Mouse (Mus musculus) kidney, adult 2 months (tissue): ENCODE results near the gene Fyn. TPM values are rescaled to one million over a fixed set of nuclear protein-coding genes. Genes with fewer than 3 reads are reported as not detected.

ENCODE experiments used
- DNase-seq: peaks from one replicate; pipeline ENCODE4 v3.0.0; 2021
- H3K27ac ChIP-seq: fragments of 200-500 bp; 2 replicates; pipeline ENCODE4 v1.5.1; 2012; ENCODE audit warnings: low read depth, low read length, control low read depth, inconsistent platforms; ENCODE audit not compliant: insufficient read depth
- H3K27me3 ChIP-seq: fragments of 200-500 bp; replicated peaks from 2 replicates; pipeline ENCODE4 v1.6.1; 2012; ENCODE audit warnings: mild to moderate bottlenecking, moderate library complexity, low read length, inconsistent platforms; ENCODE audit not compliant: control insufficient read depth, insufficient read depth
- H3K36me3 ChIP-seq: fragments of 200-500 bp; 2 replicates; pipeline ENCODE4 v1.6.1; 2012; ENCODE audit warnings: mild to moderate bottlenecking, moderate library complexity, low read length, inconsistent platforms; ENCODE audit not compliant: control insufficient read depth, insufficient read depth
- H3K4me1 ChIP-seq: fragments of 200-500 bp; 2 replicates; pipeline ENCODE4 v1.6.1; 2011; ENCODE audit warnings: low read length; ENCODE audit not compliant: control insufficient read depth, insufficient read depth
- H3K4me3 ChIP-seq: fragments of 200-500 bp; 2 replicates; pipeline ENCODE4 v1.5.1; 2011; ENCODE audit warnings: mild to moderate bottlenecking, low read depth, low read length, control low read depth; ENCODE audit not compliant: insufficient read depth
- CTCF ChIP-seq: fragments of 200-500 bp; conservative IDR thresholded peaks from 2 replicates; pipeline ENCODE4 v1.5.1; 2011; ENCODE audit warnings: low read depth, mild to moderate bottlenecking, control low read depth, low read length, moderate library complexity, mixed read lengths; ENCODE audit not compliant: insufficient read depth, insufficient read length
- POLR2A ChIP-seq: fragments of 200-500 bp; IDR thresholded peaks from one replicate; pipeline ENCODE4 v1.6.1; 2011; ENCODE audit warnings: low read depth, low read length, control low read depth
- WGBS: fragments of 180-500 bp; shearing (Covaris S2); methylation state at CpG from one replicate; pipeline ENCODE4 v1.1.7; 2018; 5-methylcytosine and 5-hydroxymethylcytosine counted together
- polyA plus RNA-seq: library from polyadenylated mRNA; depleted of rRNA; stranded (reverse); fragments of >200 nt; gene quantifications from 2 replicates; pipeline ENCODE4 v1.2.3, GENCODE M21; 2012

Fyn gene
- polyA plus RNA-seq, 1 experiment, result 12.9 TPM

- Histone ChIP-seq H3K27me3 (no peaks in the 10 kb centered on the region), H3K27ac (no peak overlapping the region), H3K36me3 (no peaks in the 10 kb centered on the region), H3K4me1 (no peaks in the 10 kb centered on the region), H3K4me3 (no peak overlapping the region)
- 84% methylated on average over 12 of the region's 12 CpGs for whole genome bisulfite sequencing
- DNase-seq, result no peak
- TF ChIP-seq CTCF, result no peak
- no peak for TF ChIP-seq POLR2A
Observed at GRCm38 (mm10) chr10:39566901-39567300, 198.2 kb downstream of the Fyn start.

- no peak for DNase-seq
- Histone ChIP-seq H3K4me3 (no peak overlapping the region), H3K27me3 (no peaks in the 10 kb centered on the region), H3K27ac (no peak overlapping the region), H3K4me1 (no peaks in the 10 kb centered on the region), H3K36me3 (no peaks in the 10 kb centered on the region)
- 74% methylated on average over 4 of the region's 4 CpGs for WGBS
- TF ChIP-seq CTCF (no peak), POLR2A (no peak)
Observed at GRCm38 (mm10) chr10:39568991-39569390, 200.3 kb downstream of the Fyn start.

- TF ChIP-seq CTCF, result no peak
- no peak for TF ChIP-seq POLR2A
- 65% methylated on average over 7 of the region's 7 CpGs for WGBS
- H3K27ac ChIP-seq, result no peak overlapping the region
- H3K27me3 ChIP-seq, result no peaks in the 10 kb centered on the region
- no peak for DNase-seq
- H3K4me3 ChIP-seq, result no peak overlapping the region
- H3K36me3 ChIP-seq, result no peaks in the 10 kb centered on the region
- H3K4me1 ChIP-seq, result no peaks in the 10 kb centered on the region
Observed at GRCm38 (mm10) chr10:39571011-39571410, 202.4 kb downstream of the Fyn start.

GRCm38 (mm10) chr10:39572050-39572671, 203.5 kb downstream of the Fyn start:
- Histone ChIP-seq H3K27ac (no peak overlapping the region), H3K27me3 (no peaks in the 10 kb centered on the region)
- DNase-seq, result no peak

GRCm38 (mm10) chr10:39572672-39573051, 204.0 kb downstream of the Fyn start:
- 48% methylated on average over 6 of the region's 6 CpGs for WGBS
- DNase-seq, result no peak

More at GRCm38 (mm10) chr10:39572050-39572671, 203.5 kb downstream of the Fyn start:
- no peaks in the 10 kb centered on the region for H3K36me3 ChIP-seq
- no peak overlapping the region for H3K4me3 ChIP-seq
- WGBS, result 49% methylated on average over 9 of the region's 9 CpGs
- no peaks in the 10 kb centered on the region for H3K4me1 ChIP-seq
- TF ChIP-seq CTCF (no peak), POLR2A (no peak)

GRCm38 (mm10) chr10:39576466-39576865, 207.8 kb downstream of the Fyn start:
- no peaks in the 10 kb centered on the region for H3K27me3 ChIP-seq
- no peaks in the 10 kb centered on the region for H3K4me1 ChIP-seq
- no peak overlapping the region for H3K4me3 ChIP-seq
- no peak for DNase-seq
- H3K36me3 ChIP-seq, result no peaks in the 10 kb centered on the region
- TF ChIP-seq POLR2A, result no peak
- no peak for TF ChIP-seq CTCF
- no peak overlapping the region for H3K27ac ChIP-seq
- WGBS, result 94% methylated on average over 6 of the region's 6 CpGs

More at GRCm38 (mm10) chr10:39572672-39573051, 204.0 kb downstream of the Fyn start:
- no peaks in the 10 kb centered on the region for H3K27me3 ChIP-seq
- no peak overlapping the region for H3K27ac ChIP-seq
- no peak overlapping the region for H3K4me3 ChIP-seq
- H3K4me1 ChIP-seq, result no peaks in the 10 kb centered on the region
- TF ChIP-seq CTCF (no peak), POLR2A (no peak)
- H3K36me3 ChIP-seq, result no peaks in the 10 kb centered on the region

GRCm38 (mm10) chr10:39580477-39580876, 211.8 kb downstream of the Fyn start:
- DNase-seq, result no peak
- WGBS, result 90% methylated on average over 8 of the region's 8 CpGs
- TF ChIP-seq CTCF, result no peak

More at GRCm38 (mm10) chr10:39580477-39580876, 211.8 kb downstream of the Fyn start:
- H3K27me3 ChIP-seq, result no peaks in the 10 kb centered on the region
- no peaks in the 10 kb centered on the region for H3K36me3 ChIP-seq
- H3K4me1 ChIP-seq, result no peaks in the 10 kb centered on the region
- H3K27ac ChIP-seq, result no peak overlapping the region
- H3K4me3 ChIP-seq, result no peak overlapping the region
